Mouse (Mus musculus) embryo, embryonic 11.5 days (tissue): ENCODE results near the gene Kcp.

Experiments used
- DNase-seq: peaks from one replicate; pipeline ENCODE4 v3.0.0-alpha.2; 2012; ENCODE audit warnings: low read depth, low spot score

Kcp gene

DNA sequence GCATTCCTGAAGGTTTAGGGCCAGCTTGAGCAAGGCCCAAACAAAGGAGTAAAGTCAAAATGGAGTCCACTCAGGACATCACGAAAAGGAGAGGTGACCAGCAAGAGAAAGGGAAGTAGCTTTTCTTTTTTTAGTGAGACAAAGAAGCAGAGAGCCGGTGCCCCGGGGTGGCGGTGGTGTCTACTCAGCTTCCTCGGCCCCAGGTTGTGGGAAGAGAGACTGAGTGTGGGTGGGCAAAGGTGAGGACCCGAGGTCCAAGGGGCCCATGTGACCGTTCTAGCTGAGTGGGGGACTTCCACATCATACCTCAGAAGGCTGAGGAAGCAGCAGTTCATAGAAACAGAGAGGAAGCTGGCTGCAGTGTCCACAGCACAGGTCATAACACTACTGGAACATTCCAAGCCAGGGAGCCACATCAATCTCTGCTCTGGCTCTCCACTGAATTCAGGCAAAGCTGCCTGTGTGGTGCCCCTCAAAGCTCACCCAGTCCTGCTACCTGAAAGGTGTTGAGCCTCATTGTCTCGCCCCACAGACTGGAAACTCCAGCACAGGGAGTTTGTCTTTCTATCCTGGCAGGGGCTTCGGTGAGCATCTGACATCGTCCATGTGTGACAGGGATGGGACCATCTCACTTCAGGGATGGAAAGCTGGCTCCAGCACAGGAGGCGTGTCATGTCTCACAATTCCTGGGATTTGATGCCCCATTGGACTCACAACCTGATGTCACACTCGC is 15.7 kb upstream of the Kcp start:
- no peak for DNase-seq

DNA sequence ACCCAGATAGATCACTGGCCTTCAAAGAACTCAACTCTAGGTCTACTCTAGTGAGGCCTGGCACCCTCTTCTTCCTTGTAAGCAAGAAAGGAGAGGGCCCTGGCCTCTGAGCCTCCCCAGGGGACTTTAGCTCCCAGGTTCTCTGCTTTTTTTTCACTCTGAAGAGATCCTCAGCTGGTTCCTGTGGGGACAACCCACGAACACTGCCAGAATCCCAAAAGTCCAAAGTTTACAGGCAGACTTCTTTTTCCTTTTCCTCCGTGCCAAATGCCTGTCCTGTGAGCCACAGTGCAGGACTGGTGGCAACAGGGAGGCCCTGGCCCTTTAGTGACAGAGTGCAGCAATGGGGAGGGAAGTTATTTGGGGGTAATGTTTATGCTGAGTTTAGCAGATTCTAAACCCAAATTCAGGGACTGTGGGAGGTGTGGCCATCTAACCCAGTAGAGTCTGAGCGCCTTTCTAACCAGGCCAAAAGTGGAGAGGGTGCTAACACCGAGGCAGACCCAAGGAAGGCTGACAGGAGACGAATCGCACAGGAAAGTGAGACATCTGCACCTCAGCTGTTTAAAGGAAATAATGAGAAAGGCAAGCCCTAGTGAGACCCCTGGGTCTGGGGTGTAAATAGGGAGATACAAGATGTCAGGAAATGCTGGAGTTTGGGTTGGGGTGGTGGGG is 15.0 kb upstream of the Kcp start:
- no peak for DNase-seq

DNA sequence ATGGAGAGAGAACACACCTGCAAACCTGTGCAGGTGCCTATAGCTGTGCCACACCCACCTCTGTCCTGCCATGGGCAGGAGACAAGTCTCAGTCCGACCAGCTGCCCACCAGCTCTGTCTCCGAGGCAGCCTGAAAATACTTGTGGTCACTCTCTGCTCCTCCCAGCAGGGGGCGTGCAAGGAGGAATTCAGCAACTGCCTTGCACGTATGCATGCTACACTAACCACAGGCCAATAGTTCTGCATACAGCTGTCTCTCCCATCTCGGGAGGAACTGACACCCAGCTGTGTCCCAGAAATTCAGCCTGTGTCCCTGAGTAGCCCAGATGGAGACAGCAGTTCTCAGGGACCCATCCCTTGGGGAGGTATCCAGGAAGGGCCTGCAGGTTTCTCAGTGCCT is 9.4 kb upstream of the Kcp start:
- peak; percentile 60 for DNase-seq

DNA sequence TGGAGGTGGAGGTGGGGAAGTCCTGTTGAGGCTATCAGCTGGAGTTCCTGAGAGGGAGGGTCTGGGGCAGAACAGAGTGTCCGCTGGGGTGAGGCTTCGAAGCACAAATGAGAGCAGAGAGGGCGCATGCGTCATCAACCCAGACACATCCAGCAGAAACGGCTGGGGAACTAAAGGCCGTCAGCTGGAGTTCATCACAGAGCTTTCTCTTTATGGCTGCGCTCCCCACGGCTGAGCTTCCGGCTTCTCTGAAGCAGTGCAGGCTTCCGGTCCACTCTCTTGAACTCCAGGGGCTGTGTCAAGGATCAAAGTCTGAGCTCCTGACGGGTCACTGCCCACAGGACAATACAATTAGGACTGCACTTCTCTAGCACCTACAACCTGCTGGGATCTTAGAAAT is 5.5 kb upstream of the Kcp start:
- peak; percentile 68 for DNase-seq

DNA sequence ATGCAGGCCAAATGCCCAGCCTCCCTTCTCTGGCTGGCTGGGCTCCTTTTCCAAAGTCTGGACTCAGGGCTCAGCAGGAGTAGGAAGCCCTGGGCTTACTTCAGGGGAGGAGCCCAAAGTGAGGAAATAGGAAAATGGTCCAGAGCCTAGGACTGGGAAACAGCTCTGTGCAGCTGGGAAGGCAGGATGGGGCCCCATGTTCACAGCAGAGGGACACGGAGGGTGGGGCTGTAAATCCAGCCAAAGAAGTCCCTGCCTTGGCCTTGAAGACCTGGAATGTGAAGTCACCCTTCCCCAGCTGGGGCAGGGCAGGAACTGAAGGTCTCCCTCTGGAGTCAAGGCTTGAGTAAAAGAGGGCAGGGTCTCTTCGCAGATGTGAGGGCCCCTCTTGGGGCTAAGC is 1.3 kb upstream of the Kcp start:
- DNase-seq, result no peak

DNA sequence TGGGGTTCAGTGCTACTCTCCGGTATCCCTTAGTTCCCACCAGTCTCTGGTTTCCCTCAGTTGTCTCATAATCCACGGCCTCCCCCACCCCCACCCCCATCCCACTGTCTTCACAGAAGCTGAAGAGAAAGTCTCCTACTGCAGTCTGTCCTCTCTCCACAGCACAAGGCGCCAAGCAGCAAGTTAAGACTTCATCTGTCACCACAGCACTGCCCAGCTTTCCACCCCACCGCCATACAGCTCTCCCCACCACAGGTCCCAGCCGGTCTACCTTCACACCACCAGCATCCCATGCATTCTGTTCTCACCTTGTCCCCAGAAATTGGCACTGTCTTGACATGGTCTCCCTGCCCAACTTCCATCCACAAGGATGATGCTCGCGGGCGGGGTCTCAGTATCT is 918 bp downstream of the Kcp start:
- no peak for DNase-seq

DNA sequence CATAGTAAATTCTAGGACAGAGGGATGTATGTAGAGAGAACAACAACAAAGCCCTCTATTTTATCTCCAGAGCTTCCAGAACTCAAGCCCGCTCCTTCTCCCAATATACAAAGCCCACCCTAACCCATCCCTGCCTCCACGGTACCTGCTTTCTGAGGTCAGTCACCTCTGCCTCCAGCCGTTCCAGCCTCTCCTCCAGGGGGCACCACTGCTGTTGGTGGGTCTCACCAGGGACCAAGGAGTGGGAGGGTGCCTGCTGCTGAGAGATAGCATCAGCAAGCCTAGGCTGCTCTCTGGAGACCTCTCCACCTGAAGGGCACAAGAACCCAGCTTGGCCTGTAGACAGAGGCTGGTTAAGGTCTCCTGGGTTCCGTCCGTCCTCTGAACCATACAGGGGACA is 2.3 kb downstream of the Kcp start:
- no peak for DNase-seq

DNA sequence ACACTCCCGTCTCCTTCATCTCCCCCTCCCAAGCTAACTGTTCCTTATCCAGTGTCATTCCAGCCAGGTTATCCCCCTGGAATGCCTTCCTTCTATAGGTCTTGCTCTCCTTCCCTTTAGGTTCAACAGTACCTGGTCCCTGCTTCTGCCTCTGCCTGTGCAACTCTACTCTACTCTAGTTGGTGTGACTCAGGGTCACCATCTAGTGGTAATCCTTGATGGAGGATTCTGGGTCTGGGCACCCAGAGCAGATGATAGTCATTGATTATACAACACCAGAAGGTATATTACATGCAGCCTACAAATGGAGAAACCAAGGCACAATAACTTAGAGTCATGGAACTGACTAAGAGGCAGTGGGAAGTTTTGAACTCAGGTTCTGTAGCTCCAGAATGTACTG is 6.2 kb downstream of the Kcp start:
- DNase-seq, result no peak

DNA sequence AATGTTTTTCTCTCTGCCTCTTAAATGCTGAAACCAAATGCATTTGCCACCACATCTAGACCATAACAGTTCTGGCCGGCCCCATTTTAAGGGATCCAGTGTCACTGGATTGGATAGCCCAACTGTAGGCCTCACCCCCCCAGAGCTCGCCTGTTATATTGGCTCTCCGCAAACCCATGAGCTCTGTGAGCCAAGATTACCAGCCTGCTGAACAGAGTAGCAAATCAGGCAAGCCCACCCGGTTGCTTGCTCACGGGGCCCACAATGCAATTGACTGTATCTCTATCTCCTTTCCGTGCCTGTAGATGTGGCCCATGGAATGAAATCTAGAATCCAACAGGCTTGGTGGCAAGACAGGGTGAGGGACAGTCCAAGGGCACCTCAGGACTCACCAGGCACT is 6.9 kb downstream of the Kcp start:
- no peak for DNase-seq

DNA sequence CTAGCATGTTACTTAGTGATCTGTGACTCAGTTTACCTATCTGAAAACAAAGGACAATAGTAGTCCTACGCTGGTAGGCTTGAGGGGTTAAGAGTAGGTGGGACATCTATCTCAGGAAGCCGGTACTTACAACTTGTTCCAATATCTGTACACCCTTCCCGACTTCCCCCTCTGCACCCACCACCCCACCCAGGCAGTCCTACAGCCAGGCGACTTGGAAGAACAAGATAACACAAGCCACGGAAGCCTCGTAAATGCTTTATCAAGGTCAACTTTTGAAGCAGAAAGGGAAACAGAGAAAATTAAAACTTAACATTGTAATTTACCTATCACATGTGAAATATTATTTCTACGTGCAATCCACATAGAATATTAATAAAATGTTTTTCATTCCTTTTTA is 7.6 kb downstream of the Kcp start:
- DNase-seq, result no peak

DNA sequence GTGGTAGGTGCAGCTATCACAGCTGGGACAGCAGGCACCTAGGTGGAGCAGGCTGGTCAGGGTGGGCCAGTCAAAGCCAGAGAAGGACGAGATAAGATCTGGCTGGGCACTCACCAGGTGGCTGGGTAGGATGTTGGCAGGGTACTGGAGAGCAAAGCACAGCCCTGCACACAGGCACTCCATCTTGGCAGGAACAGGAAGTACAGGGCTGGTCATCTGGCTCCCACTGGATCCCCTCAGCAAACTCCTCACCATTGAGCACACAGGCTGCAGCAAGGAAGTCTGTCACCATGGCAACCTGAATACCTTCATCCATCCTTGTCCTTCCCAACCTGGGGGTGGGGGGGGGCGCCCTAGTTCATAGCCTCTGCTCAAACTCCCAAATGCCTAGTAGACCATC is 10.0 kb downstream of the Kcp start:
- DNase-seq, result no peak

DNA sequence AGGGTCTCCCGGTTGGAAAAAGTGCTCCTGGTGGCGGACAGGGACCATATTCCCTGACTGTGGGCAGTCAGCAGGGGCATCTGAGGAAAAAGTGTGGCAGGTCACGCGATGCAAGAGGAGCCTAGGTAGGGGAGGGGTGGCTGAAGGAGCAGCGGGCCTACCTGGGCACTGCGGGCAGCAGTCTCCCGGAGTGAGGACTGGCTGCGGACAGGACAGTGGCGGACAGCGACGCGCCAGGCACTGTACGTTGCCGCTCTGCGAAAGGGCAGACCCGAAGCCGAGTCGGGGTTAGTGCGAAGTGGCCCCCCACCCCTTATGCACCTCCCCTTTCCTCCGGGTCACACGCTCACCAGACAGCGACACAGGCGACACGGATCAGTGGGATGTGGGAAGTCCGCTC is 11.5 kb downstream of the Kcp start:
- DNase-seq, result no peak

DNA sequence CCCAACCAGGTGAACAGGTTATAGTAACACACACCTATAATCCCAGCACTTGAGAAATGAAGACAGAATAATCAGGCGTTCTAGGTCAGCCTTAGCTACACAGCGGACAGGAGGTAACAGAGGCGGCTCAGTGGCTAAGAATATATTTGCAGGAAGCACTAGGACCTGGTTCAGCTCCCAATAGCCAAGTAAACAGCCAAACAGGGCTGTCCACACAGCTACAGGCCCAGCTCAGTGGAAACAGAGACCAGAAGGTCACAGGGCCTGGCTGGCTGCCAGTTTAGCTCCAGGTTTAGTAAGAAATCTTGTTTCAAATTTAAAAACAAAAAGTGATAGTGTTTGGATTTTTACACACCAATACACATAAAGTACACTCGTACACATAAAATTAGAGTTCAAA is 13.7 kb downstream of the Kcp start:
- no peak for DNase-seq

DNA sequence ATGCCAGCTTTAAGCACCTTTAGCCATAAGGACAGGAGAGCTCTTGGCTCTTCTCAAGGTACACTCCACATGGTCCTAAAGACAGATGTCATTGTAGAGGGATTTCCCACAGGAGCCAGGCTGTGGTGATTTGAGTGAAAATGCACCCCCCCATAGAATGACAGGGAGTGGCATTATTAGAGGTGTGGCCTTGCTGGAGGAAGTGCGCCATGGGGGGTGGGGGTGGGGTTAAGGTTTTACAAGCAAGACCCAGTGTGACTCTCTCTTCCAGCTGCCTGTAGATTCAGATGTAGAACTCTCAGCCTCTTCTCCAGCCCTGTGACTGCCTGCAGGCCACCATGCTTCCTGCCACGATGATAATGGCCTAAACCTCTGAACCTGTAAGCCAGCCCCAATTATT is 21.8 kb downstream of the Kcp start:
- DNase-seq, result no peak

DNA sequence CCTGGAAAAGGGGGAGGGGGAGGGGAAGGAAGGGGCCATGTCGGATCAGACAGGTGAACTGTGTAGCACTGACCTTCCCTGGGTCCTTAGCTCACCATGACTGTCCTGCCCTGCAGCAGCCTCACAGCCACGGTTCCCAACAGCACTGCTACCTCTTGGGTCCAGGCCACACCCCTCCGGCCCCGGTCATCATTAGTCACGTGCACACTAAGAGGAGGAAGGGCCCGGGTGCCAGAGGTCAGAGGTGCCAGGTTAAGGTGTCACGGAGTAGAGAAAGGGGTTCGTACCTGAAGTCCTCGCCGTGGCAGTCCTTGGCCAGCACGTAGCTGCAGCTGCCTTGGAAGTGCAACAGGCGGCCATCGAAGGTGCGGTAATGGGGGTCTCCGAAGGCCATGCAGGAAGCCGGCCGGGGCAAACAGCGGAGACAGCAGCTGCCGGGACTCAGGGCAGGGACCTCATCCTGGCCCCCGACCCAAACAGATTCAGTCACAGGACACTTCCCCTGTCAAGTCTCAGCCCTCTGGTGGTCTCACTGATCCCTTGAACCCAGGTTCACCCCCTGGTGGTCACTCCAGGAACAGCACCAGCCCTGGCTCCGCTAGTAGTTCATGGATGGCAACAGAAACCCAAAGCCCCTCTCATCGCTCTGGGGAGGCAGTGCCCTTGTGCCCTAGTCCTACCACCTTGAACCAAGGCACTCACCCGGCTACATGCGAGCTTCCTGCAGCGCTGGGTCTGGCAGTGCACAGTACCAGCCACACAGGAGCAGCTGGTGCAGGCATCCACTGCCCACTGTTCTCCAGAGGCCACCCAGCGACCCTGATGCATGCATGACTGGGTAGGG is 22.8 kb downstream of the Kcp start:
- peak; percentile 69 for DNase-seq

DNA sequence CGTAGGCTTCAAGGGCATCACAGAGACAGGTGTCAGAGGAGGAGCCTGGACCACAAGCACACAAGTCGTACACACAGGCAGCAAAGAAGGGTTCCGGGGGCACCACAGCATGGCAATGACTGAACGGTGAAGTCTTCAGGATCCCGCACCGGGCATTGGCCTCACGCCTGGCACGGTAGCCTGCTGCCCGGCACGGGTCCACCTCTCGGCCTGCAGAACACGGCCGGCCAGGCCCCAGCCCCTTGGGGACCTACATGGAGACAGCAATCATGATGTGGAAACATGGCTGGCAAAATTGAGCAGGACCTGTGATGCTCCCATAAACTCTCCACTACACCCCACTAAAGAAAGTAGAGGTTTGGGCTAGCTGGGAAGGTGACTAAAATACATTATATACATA is 25.1 kb downstream of the Kcp start:
- DNase-seq, result no peak

DNA sequence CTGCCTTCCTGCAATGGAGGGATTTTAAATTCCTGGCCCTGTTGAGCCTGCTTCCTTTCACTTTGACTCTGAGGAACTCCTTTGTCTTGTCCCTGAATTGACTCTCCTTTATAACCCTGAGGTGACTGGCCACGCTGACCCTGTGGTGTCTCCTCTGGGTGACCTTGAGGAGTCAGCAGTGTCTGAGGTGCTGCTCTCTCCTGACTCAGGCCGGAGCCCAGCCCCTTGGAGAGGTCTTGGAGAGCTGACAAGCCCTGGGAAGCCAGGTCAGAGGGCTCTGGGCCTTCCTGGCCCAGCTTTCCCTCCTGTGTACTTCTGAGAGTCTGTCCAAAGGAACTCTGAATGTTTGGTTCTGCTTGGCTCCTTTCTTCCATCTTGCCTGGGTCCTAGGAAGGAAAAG is 33.0 kb downstream of the Kcp start:
- no peak for DNase-seq

DNA sequence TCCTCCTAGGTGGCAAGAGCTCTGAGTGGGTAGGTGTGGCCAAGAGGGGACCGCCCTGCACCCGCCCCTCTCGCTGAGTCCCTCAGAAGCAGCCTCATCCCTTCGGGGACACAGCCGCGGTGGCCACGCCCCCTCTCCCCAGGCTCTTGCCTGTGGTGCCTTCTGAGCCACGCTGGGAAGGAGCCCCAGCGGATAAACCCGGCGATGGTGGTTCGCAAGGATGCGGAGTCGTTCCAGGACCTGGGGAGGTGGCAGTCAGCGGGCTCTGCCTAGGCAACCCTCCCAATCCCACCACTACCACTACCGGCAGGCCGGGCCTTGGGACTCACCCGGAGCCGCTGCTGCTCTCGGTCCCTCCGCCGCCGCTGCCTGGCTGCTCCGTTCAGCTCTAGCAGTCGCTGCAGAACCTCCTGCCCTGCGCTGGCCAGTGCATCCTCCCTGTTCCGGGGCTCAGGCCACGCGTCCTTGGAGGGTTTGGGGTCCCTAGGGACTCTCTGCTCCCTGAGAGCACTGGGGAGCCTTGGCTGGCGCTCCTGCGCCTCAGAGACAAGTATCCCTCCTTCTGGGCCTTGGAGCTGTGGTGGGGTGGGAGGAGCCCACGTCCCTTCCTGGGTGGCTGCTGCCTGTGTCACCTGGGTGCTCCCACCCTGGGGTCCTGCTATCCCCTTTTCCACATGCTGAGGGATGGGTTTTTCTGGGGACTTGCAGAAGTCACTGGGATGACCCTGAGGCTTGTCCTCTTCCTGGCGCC is 33.6 kb downstream of the Kcp start:
- peak; percentile 66 for DNase-seq

DNA sequence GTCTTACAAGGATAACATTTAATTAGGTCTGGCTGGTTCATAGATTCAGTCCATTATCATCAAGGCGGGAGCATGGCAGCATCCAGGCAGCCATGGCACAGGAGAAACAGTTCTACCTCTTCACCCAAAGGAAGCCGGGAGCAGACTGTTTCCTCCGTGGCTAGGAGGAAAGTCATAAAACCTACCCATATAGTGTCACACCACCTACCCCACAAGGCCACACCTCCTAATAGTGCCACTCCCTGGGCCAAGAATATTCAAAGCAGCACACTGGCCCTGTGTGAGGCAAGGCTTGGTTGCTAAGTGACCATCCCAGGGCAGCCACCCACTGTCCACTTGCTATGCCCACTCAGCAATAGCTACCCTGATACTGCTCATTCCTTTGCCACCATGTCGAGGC is 36.6 kb downstream of the Kcp start, which contains the start of gene Atp6v1fnb:
Atp6v1fnb (plus strand) TSS at position 301 of the 400 bp plus-strand sequence.
- no peak for DNase-seq

DNA sequence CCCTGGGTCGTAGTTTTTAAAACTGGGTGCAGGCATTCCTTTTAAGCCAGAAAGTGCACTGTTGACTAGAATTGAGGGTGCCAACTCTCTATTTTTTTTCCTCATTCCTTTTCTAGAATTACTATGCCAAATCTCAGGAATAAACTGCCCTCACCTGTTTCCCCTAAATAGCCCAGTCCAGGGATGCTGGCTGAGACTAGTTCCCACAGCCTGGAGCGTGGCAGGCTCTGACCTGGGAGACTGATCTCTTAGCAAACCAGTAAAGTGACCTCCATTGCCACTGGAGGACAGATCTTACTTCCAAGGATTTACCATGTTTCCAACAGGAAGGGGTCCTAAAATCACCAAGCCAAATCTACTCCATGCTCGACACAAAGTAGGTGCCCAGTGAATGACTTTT is 38.9 kb downstream of the Kcp start:
- DNase-seq, result no peak

DNA sequence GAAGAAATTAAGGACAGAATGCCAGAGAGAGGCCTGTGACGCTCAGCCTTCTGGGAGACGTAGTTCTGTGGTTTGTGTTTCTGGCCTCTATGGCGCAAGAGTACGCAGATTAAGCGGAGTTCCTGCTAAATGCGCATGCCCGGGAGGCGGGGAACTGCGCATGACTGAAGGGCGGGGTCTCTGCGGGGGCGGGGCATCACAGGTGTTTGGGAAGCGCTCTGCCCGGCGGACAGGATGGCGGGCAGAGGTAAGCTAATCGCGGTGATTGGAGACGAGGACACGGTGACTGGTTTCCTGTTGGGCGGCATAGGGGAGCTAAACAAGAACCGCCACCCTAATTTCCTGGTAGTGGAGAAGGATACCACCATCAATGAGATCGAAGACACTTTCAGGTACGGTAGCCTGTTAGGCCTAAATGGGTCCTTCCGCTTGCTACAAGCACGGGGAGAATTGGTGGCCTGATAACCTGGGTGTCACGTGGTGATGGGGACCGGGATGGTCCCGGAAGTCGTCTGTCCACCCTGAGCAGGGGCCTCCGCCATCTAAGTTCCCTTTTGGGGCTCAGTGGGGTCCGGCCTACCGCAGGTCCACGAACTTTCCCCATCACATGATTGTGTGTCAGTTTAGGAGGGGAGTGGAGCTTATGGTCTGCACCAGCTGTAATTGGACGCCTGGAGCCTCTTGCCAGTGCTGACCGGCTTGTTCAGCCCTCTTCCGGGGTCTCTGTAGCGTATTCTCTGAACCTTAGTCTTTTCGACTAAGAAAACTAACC is 40.0 kb downstream of the Kcp start, which contains the start of gene Atp6v1f:
Atp6v1f (plus strand) TSS at position 136 of the 772 bp plus-strand sequence.
- peak; percentile 91 for DNase-seq
